Mouse (Mus musculus): ENCODE data around the gene Rbm46. TPM values are rescaled to one million over a fixed set of nuclear protein-coding genes. Genes with fewer than 3 reads are reported as not detected.

Gene Rbm46
- polyA plus RNA-seq, 1 experiment from 2014 or later = 6.4 TPM

Other genes starting within 250 kb of the Rbm46 start
- 0.06 and 0.09 TPM in 2 replicates for gene Lrat, start 27.5 kb upstream of the Rbm46 start, polyA plus RNA-seq (2016; fragmentation: Nextera tagmentation; extraction: Ambion mirVana)
- gene Fgg, start 131.2 kb upstream of the Rbm46 start, polyA plus RNA-seq (2016; fragmentation: Nextera tagmentation; extraction: Ambion mirVana) = 0.36 TPM in 1 of 2 replicates, not detected in the other
- 0.06 and 0.14 TPM in 2 replicates for gene Fga, start 149.6 kb upstream of the Rbm46 start, polyA plus RNA-seq (2016; fragmentation: Nextera tagmentation; extraction: Ambion mirVana)
- gene Fgb, start 173.4 kb upstream of the Rbm46 start, polyA plus RNA-seq (2016; fragmentation: Nextera tagmentation; extraction: Ambion mirVana) = 0.08 TPM in 2 replicates
- 116 and 118 TPM in 2 replicates for gene Plrg1, start 179.0 kb upstream of the Rbm46 start, polyA plus RNA-seq (2016; fragmentation: Nextera tagmentation; extraction: Ambion mirVana)

Data from embryonic facial prominence, embryonic 12.5 days (tissue).